Mouse (Mus musculus) hindbrain, embryonic 16.5 days (tissue): ENCODE measurements around the gene Tbce. TPM values are rescaled to one million over a fixed set of nuclear protein-coding genes. Genes with fewer than 3 reads are reported as not detected.

Experiments used
- ATAC-seq: fragments of 200-750 bp; cut with Nextera tagmentation; 2 replicates; pipeline ENCODE4 v1.8.0; 2017; ENCODE audit warnings: moderate TSS enrichment, moderate library complexity
- H3K27ac ChIP-seq: fragments of 300-500 bp; sonication (generic); 2 replicates; pipeline ENCODE4 v1.5.1; 2014; ENCODE audit warnings: low read depth, mild to moderate bottlenecking, control low read depth, low read length, moderate library complexity
- H3K27me3 ChIP-seq: fragments of 300-500 bp; sonication (generic); replicated peaks from 2 replicates; pipeline ENCODE4 v1.6.1; 2014; ENCODE audit warnings: low read length; ENCODE audit not compliant: control insufficient read depth, insufficient read depth
- H3K36me3 ChIP-seq: fragments of 300-500 bp; sonication (generic); 2 replicates; pipeline ENCODE4 v1.6.1; 2014; ENCODE audit warnings: mild to moderate bottlenecking, low read length, moderate library complexity, mixed read lengths; ENCODE audit not compliant: control insufficient read depth, insufficient read depth
- H3K4me1 ChIP-seq: fragments of 300-500 bp; sonication (generic); 2 replicates; pipeline ENCODE4 v1.6.1; 2014; ENCODE audit warnings: low read depth, low read length; ENCODE audit not compliant: control insufficient read depth, insufficient read depth
- H3K4me2 ChIP-seq: fragments of 300-500 bp; sonication (generic); 2 replicates; pipeline ENCODE4 v1.6.1; 2014; ENCODE audit warnings: mild to moderate bottlenecking, low read length, control low read depth, moderate library complexity
- H3K4me3 ChIP-seq: fragments of 300-500 bp; sonication (generic); 2 replicates; pipeline ENCODE4 v1.5.1; 2014; ENCODE audit warnings: mild to moderate bottlenecking, low read length, control low read depth, moderate library complexity
- H3K9ac ChIP-seq: fragments of 300-500 bp; sonication (generic); 2 replicates; pipeline ENCODE4 v1.6.1; 2014; ENCODE audit warnings: low read depth, mild to moderate bottlenecking, control low read depth, low read length, moderate library complexity
- H3K9me3 ChIP-seq: fragments of 300-500 bp; sonication (generic); 2 replicates; pipeline ENCODE4 v1.6.1; 2014; ENCODE audit warnings: mild to moderate bottlenecking, low read length, moderate library complexity; ENCODE audit not compliant: control insufficient read depth
- WGBS: fragments of 180-500 bp; shearing (Covaris S2); extraction: QIAGEN DNeasy Blood & Tissue Kit; methylation state at CpG from one replicate; pipeline ENCODE4 v1.1.7; 2014; 5-methylcytosine and 5-hydroxymethylcytosine counted together
- polyA plus RNA-seq: library from polyadenylated mRNA; unstranded; fragments of >200 nt; fragmentation: Nextera tagmentation; extraction: Ambion mirVana; gene quantifications from 2 replicates; pipeline ENCODE4 v1.2.1, GENCODE M21; 2015

Tbce gene
- polyA plus RNA-seq, 1 experiment from 2014 or later, result 102 TPM

- ATAC-seq, result peak; percentile 31
Observed at GRCm38 (mm10) chr13:14063942-14064271, 24.5 kb upstream of the Tbce start.

GRCm38 (mm10) chr13:14063013-14063941 is 23.8 kb upstream of the Tbce start, which contains the start of the genes Arid4b and Ggps1:
Arid4b (plus strand) TSS chr13:14063232.
Ggps1 (minus strand) TSS chr13:14063488.
- peak within 1 kb of the TSS; percentile 93 for H3K27ac ChIP-seq
- H3K4me1 ChIP-seq, result peaks cover 29% of the 10 kb centered on the region
- no peaks in the 10 kb centered on the region for H3K9me3 ChIP-seq
- ATAC-seq, result peak; percentile 98
- under 1% methylated on average over 59 of the region's 64 CpGs for WGBS
- H3K4me3 ChIP-seq, result peak within 1 kb of the TSS; percentile 99
- peak within 1 kb of the TSS; percentile 74 for H3K4me2 ChIP-seq
- no peaks in the 10 kb centered on the region for H3K36me3 ChIP-seq
- no peaks in the 10 kb centered on the region for H3K27me3 ChIP-seq
- H3K9ac ChIP-seq, result peak within 1 kb of the TSS; percentile 98

More at GRCm38 (mm10) chr13:14063942-14064271, 24.5 kb upstream of the Tbce start:
- Histone ChIP-seq H3K9me3 (no peaks in the 10 kb centered on the region), H3K9ac (peak overlapping the region; percentile 98), H3K4me2 (peak overlapping the region; percentile 74; the same call in 1 of the 2 replicates), H3K36me3 (no peaks in the 10 kb centered on the region), H3K27me3 (no peaks in the 10 kb centered on the region), H3K4me1 (peaks cover 29% of the 10 kb centered on the region), H3K4me3 (peak overlapping the region; percentile 99), H3K27ac (peak overlapping the region; percentile 93)
- WGBS, result 0% methylated on average over 18 of the region's 31 CpGs

- H3K36me3 ChIP-seq, result no peaks in the 10 kb centered on the region
- peak overlapping the region; percentile 76 for H3K4me3 ChIP-seq
- WGBS, result 7% methylated on average over 11 of the region's 11 CpGs
- no peak for ATAC-seq
- peak overlapping the region; percentile 67 for H3K4me2 ChIP-seq
- H3K9me3 ChIP-seq, result no peaks in the 10 kb centered on the region
- no peaks in the 10 kb centered on the region for H3K27me3 ChIP-seq
- H3K4me1 ChIP-seq, result peaks cover 24% of the 10 kb centered on the region
- H3K27ac ChIP-seq, result peak overlapping the region; percentile 93
- H3K9ac ChIP-seq, result peak overlapping the region; percentile 82
Observed at GRCm38 (mm10) chr13:14062209-14063012, 23.0 kb upstream of the Tbce start.

GRCm38 (mm10) chr13:14059582-14059981 is 20.1 kb upstream of the Tbce start:
- no peaks in the 10 kb centered on the region for H3K9me3 ChIP-seq
- no peak overlapping the region for H3K27ac ChIP-seq
- peaks cover 14% of the 10 kb centered on the region for H3K4me1 ChIP-seq
- H3K4me2 ChIP-seq, result no peak overlapping the region
- peaks cover 6% of the 10 kb centered on the region; the same call in 1 of the 2 replicates for H3K36me3 ChIP-seq
- H3K9ac ChIP-seq, result no peak overlapping the region
- H3K4me3 ChIP-seq, result no peak overlapping the region
- no peak for ATAC-seq
- no peaks in the 10 kb centered on the region for H3K27me3 ChIP-seq

- WGBS, result 98% methylated on average over 3 of the region's 3 CpGs
- Histone ChIP-seq H3K27ac (no peak overlapping the region), H3K9me3 (no peaks in the 10 kb centered on the region), H3K9ac (no peak overlapping the region), H3K4me1 (peaks cover 8% of the 10 kb centered on the region), H3K4me3 (no peak overlapping the region), H3K27me3 (no peaks in the 10 kb centered on the region), H3K4me2 (no peak overlapping the region), H3K36me3 (peaks cover 17% of the 10 kb centered on the region)
- ATAC-seq, result no peak
Observed at GRCm38 (mm10) chr13:14056801-14057200, 17.4 kb upstream of the Tbce start.

GRCm38 (mm10) chr13:14049878-14050277 is 10.4 kb upstream of the Tbce start:
- no peak overlapping the region for H3K4me2 ChIP-seq
- WGBS, result 100% methylated on average over 1 of the region's 1 CpGs
- H3K9ac ChIP-seq, result no peak overlapping the region
- no peaks in the 10 kb centered on the region for H3K9me3 ChIP-seq
- peaks cover 30% of the 10 kb centered on the region for H3K36me3 ChIP-seq
- H3K4me3 ChIP-seq, result no peak overlapping the region
- no peaks in the 10 kb centered on the region for H3K4me1 ChIP-seq
- no peak for ATAC-seq
- no peak overlapping the region for H3K27ac ChIP-seq
- H3K27me3 ChIP-seq, result no peaks in the 10 kb centered on the region

- Histone ChIP-seq H3K4me1 (peaks cover 6% of the 10 kb centered on the region), H3K4me3 (no peak overlapping the region), H3K4me2 (no peak overlapping the region), H3K9ac (no peak overlapping the region), H3K36me3 (peaks cover 11% of the 10 kb centered on the region), H3K27me3 (no peaks in the 10 kb centered on the region), H3K9me3 (no peaks in the 10 kb centered on the region), H3K27ac (no peak overlapping the region)
- ATAC-seq, result no peak
- 86% methylated on average over 2 of the region's 2 CpGs for WGBS
Observed at GRCm38 (mm10) chr13:14044521-14044920, 5.1 kb upstream of the Tbce start.

GRCm38 (mm10) chr13:14043851-14044250 is 4.4 kb upstream of the Tbce start:
- Histone ChIP-seq H3K9me3 (no peaks in the 10 kb centered on the region), H3K36me3 (peaks cover 5% of the 10 kb centered on the region), H3K9ac (no peak overlapping the region), H3K27me3 (no peaks in the 10 kb centered on the region), H3K4me2 (no peak overlapping the region), H3K27ac (no peak overlapping the region), H3K4me3 (no peak overlapping the region), H3K4me1 (peaks cover 6% of the 10 kb centered on the region)
- ATAC-seq, result no peak

GRCm38 (mm10) chr13:14040186-14040585 is 748 bp upstream of the Tbce start:
- Histone ChIP-seq H3K27me3 (no peaks in the 10 kb centered on the region), H3K4me2 (peak overlapping the region; percentile 56), H3K27ac (peak overlapping the region; percentile 98), H3K36me3 (no peaks in the 10 kb centered on the region), H3K4me1 (peaks cover 10% of the 10 kb centered on the region), H3K4me3 (peak overlapping the region; percentile 72), H3K9ac (peak overlapping the region; percentile 86), H3K9me3 (no peaks in the 10 kb centered on the region)
- 36% methylated on average over 5 of the region's 5 CpGs for WGBS
- no peak for ATAC-seq
